Mouse (Mus musculus) stomach, postnatal 0 days (tissue): ENCODE results near the gene 5730522E02Rik.

Experiments
- CTCF ChIP-seq: IDR thresholded peaks from 2 replicates; pipeline ENCODE4 v1.5.1; 2016; ENCODE audit warnings: antibody characterized with exemption, low read depth, mild to moderate bottlenecking, moderate library complexity
- EP300 ChIP-seq: optimal IDR thresholded peaks from 2 replicates; pipeline ENCODE3; 2016; ENCODE audit warnings: antibody characterized with exemption

GRCm38 (mm10) chr11:25787691-25788090, 422.9 kb downstream of the 5730522E02Rik start:
- no peak for TF ChIP-seq CTCF
- no peak for TF ChIP-seq EP300
